Comparison of ENCODE assay signal across 18 mouse cellular contexts in genomic region chr5:58621527-58621926, GRCm38 (mm10).
DNase-seq lines count a peak whose midpoint lies in the region; TF ChIP-seq lines count a peak whose summit lies in the region.
"Had no signal": no experiment of that assay in that cellular context is flagged by ENCODE, and none has a peak within 500 bp of the region (broad histone marks: within the 10 kb centered on the region; RNA-seq: fewer than 3 reads in every experiment).

No protein-coding gene starts in this region.

- peak; percentile 3 to 4 for DNase-seq in cerebellum, postnatal 10 days
- DNase-seq in cerebellum, postnatal 4 days (ENCODE audit: low spot score in 2 of 2), result no peak
- peak; percentile 87 for DNase-seq in heart, adult 11 months
- no peak for DNase-seq in heart, adult 18-20 months
- no peak for DNase-seq in right cerebral cortex, postnatal 4 days
- DNase-seq: adrenal gland, adult 2 months; adrenal gland, postnatal 10 days; adrenal gland, postnatal 25 days; cerebellum, adult 11-12 months; cerebellum, adult 2 months; cerebellum, adult 9-10 months; cerebellum, postnatal 14 days; cerebellum, postnatal 36 days; forebrain, postnatal 0 days had no signal

- no peak overlapping the region for H3ac ChIP-seq in myocyte (ENCODE audit: control insufficient read depth, insufficient read length)

- no peaks in the 10 kb centered on the region for H3K27me3 ChIP-seq in myocyte (ENCODE audit: control insufficient read depth, insufficient read depth, insufficient read length)
- H3K27me3 ChIP-seq: embryonic facial prominence, embryonic 13.5 days; forebrain, embryonic 13.5 days; forebrain, embryonic 15.5 days had no signal

- H3K79me2 ChIP-seq in myocyte (ENCODE audit: control insufficient read depth, insufficient read depth), result no peaks in the 10 kb centered on the region

- no peaks in the 10 kb centered on the region for H3K36me3 ChIP-seq in myocyte (ENCODE audit: control insufficient read depth, insufficient read depth)
- H3K36me3 ChIP-seq: embryonic facial prominence, embryonic 13.5 days; forebrain, embryonic 15.5 days had no signal

- TF ChIP-seq POLR2A in myocyte (IDR thresholded peaks at IDR 0.05; ENCODE audit: insufficient read length, low read depth), result no peak

- no peak overlapping the region for H3K4me3 ChIP-seq in myocyte
- H3K4me3 ChIP-seq: embryonic facial prominence, embryonic 13.5 days; forebrain, embryonic 13.5 days; forebrain, embryonic 15.5 days had no signal

- no peak overlapping the region for H3K4me2 ChIP-seq in myocyte (ENCODE audit: low read depth)
- H3K4me2 ChIP-seq: embryonic facial prominence, embryonic 13.5 days; forebrain, embryonic 13.5 days; forebrain, embryonic 15.5 days had no signal

TF ChIP-seq in myocyte, 11 proteins besides CTCF, POLR2A, EP300 and RAD21:
- TF ChIP-seq MYOG (IDR thresholded peaks at IDR 0.05; ENCODE audit: control insufficient read depth in 1 of 3, insufficient read depth in 1 of 3, insufficient read length in 2 of 3, low read depth in 2 of 3) (no peak), SRF (IDR thresholded peaks at IDR 0.05; ENCODE audit: control insufficient read depth, insufficient read length, low read depth) (no peak), REST (IDR thresholded peaks at IDR 0.05; ENCODE audit: insufficient read depth, insufficient read length) (no peak), USF1 (IDR thresholded peaks at IDR 0.05; ENCODE audit: low read depth) (no peak), TCF12 (IDR thresholded peaks at IDR 0.05; ENCODE audit: insufficient read depth, poor library complexity, severe bottlenecking) (peak; percentile 8), E2F4 (IDR thresholded peaks at IDR 0.05; ENCODE audit: insufficient read depth) (no peak), CEBPB (IDR thresholded peaks at IDR 0.05; ENCODE audit: insufficient read depth, poor library complexity, severe bottlenecking) (0 out of 2 replicates have a peak, but pooled peaks have one; percentile 9), MAX (IDR thresholded peaks at IDR 0.05; ENCODE audit: low read depth) (no peak), TCF3 (IDR thresholded peaks at IDR 0.05; ENCODE audit: insufficient read length, low read depth) (no peak), MYOD1 (IDR thresholded peaks at IDR 0.05; ENCODE audit: control insufficient read depth in 1 of 3, insufficient read length in 2 of 3, low read depth in 2 of 3) (peak; percentile 49 to 77 (median 68)), POLR2AphosphoS2 (IDR thresholded peaks at IDR 0.05; ENCODE audit: insufficient read length, low read depth) (no peak)

Comparison
In these comparisons a context has a peak if more than half of its experiments do, and no peak if none do; other contexts are left out.
1. DNase-seq: peak in cerebellum, postnatal 10 days (2 of 2) and heart, adult 11 months (single experiment); none in cerebellum, postnatal 4 days (0 of 2), heart, adult 18-20 months (0 of 2) and right cerebral cortex, postnatal 4 days (single experiment).